Comparison of ENCODE assay signal across 8 mouse cellular contexts in genomic region chr6:87152461-87153230, GRCm38 (mm10). TPM values are rescaled to one million over a fixed set of nuclear protein-coding genes. Genes with fewer than 3 reads are reported as not detected.
DNase-seq lines count a peak whose midpoint lies in the region; ATAC-seq and TF ChIP-seq lines count a peak whose summit lies in the region.

No protein-coding gene starts in this region.

- 0 out of 2 replicates have a peak, but pooled peaks have one; percentile 60 for ATAC-seq in heart, embryonic 13.5 days (ENCODE audit: extremely low read depth, insufficient number of reproducible peaks, low FRiP score, low TSS enrichment)
- ATAC-seq in lung, embryonic 16.5 days (ENCODE audit: low read depth): peak; percentile 78
- no peak; the same call in 1 of the 2 replicates for ATAC-seq in intestine, embryonic 15.5 days
- no peak for ATAC-seq in forebrain, embryonic 13.5 days

- no peak overlapping the region for H3K27ac ChIP-seq in heart, embryonic 13.5 days (replicated peaks)
- no peak overlapping the region for H3K27ac ChIP-seq in lung, embryonic 16.5 days (ENCODE audit: low read length)
- H3K27ac ChIP-seq in thymus, adult 2 months (ENCODE audit: control insufficient read depth, insufficient read depth, low read length): peak overlapping the region; percentile 88
- no peak overlapping the region for H3K27ac ChIP-seq in intestine, embryonic 15.5 days
- H3K27ac ChIP-seq in forebrain, embryonic 13.5 days: no peak overlapping the region

- no peaks in the 10 kb centered on the region for H3K36me3 ChIP-seq in heart, embryonic 13.5 days
- H3K36me3 ChIP-seq in lung, embryonic 16.5 days (ENCODE audit: control insufficient read depth, insufficient read depth, low read length): 0 out of 2 replicates have a peak, but pooled peaks cover 8% of the 10 kb centered on the region
- no peaks in the 10 kb centered on the region for H3K36me3 ChIP-seq in thymus, adult 2 months (ENCODE audit: control insufficient read depth, insufficient read depth, low read length)
- no peaks in the 10 kb centered on the region for H3K36me3 ChIP-seq in intestine, embryonic 15.5 days
- no peaks in the 10 kb centered on the region for H3K36me3 ChIP-seq in forebrain, embryonic 13.5 days (ENCODE audit: poor library complexity, severe bottlenecking)

- WGBS in heart, embryonic 13.5 days: 62% methylated on average over 21 of the region's 21 CpGs
- WGBS in lung, embryonic 16.5 days: 48% methylated on average over 21 of the region's 21 CpGs
- 4% methylated on average over 21 of the region's 21 CpGs for WGBS in thymus, adult 2 months
- WGBS in intestine, embryonic 15.5 days: 68% methylated on average over 21 of the region's 21 CpGs
- WGBS in forebrain, embryonic 13.5 days: 88% methylated on average over 21 of the region's 21 CpGs

- H3K4me3 ChIP-seq in heart, embryonic 13.5 days: no peak overlapping the region
- no peak overlapping the region for H3K4me3 ChIP-seq in lung, embryonic 16.5 days (ENCODE audit: low read length)
- 0 out of 2 replicates have a peak overlapping the region, but pooled peaks have one; percentile 1 for H3K4me3 ChIP-seq in thymus, adult 2 months (ENCODE audit: control insufficient read depth, insufficient read depth, low read length)
- no peak overlapping the region for H3K4me3 ChIP-seq in intestine, embryonic 15.5 days (replicated peaks)
- no peak overlapping the region for H3K4me3 ChIP-seq in forebrain, embryonic 13.5 days

- H3K4me2 ChIP-seq in heart, embryonic 13.5 days: 0 out of 2 replicates have a peak overlapping the region, but pooled peaks have one; percentile 0
- no peak overlapping the region for H3K4me2 ChIP-seq in lung, embryonic 16.5 days (ENCODE audit: low read depth, low read length)
- H3K4me2 ChIP-seq in intestine, embryonic 15.5 days (replicated peaks): no peak overlapping the region
- no peak overlapping the region for H3K4me2 ChIP-seq in forebrain, embryonic 13.5 days

- no peaks in the 10 kb centered on the region for H3K9me3 ChIP-seq in heart, embryonic 13.5 days
- H3K9me3 ChIP-seq in lung, embryonic 16.5 days (ENCODE audit: control insufficient read depth, low read length): no peaks in the 10 kb centered on the region
- H3K9me3 ChIP-seq in intestine, embryonic 15.5 days: no peaks in the 10 kb centered on the region
- H3K9me3 ChIP-seq in forebrain, embryonic 13.5 days (replicated peaks): no peaks in the 10 kb centered on the region

- no peak overlapping the region; the same call in 1 of the 2 replicates for H3K9ac ChIP-seq in heart, embryonic 13.5 days
- H3K9ac ChIP-seq in lung, embryonic 16.5 days (ENCODE audit: low read length): no peak overlapping the region; the same call in 1 of the 2 replicates
- no peak overlapping the region for H3K9ac ChIP-seq in intestine, embryonic 15.5 days
- H3K9ac ChIP-seq in forebrain, embryonic 13.5 days: no peak overlapping the region

- no peak for TF ChIP-seq CTCF in thymus, adult 2 months (IDR thresholded peaks at IDR 0.05; ENCODE audit: borderline replicate concordance, control insufficient read depth, extremely low read depth, insufficient read depth, low read length, poor library complexity)

- peak; percentile 37 for DNase-seq in urinary bladder, postnatal 14 days (ENCODE audit: low spot score)
- no peak for DNase-seq in urinary bladder, postnatal 4 days (ENCODE audit: low spot score in 2 of 2)
- peak; percentile 79 for DNase-seq in thymus, adult 2 months
- no peak for DNase-seq in ovary, postnatal 14 days (ENCODE audit: low spot score)

- H3K4me1 ChIP-seq in heart, embryonic 13.5 days: peaks cover 25% of the 10 kb centered on the region
- H3K4me1 ChIP-seq in lung, embryonic 16.5 days (replicated peaks; ENCODE audit: control insufficient read depth, insufficient read depth, low read length): peaks cover 9% of the 10 kb centered on the region; the same call in 1 of the 2 replicates
- peaks cover 40% of the 10 kb centered on the region for H3K4me1 ChIP-seq in thymus, adult 2 months (replicated peaks; ENCODE audit: control insufficient read depth, insufficient read depth, low read length)
- no peaks in the 10 kb centered on the region for H3K4me1 ChIP-seq in intestine, embryonic 15.5 days (replicated peaks)
- no peaks in the 10 kb centered on the region for H3K4me1 ChIP-seq in forebrain, embryonic 13.5 days

- TF ChIP-seq POLR2A in thymus, adult 2 months (IDR thresholded peaks at IDR 0.05; ENCODE audit: control insufficient read depth, extremely low read depth, insufficient read depth, low read length, poor library complexity): peak; percentile 44; the same call in 1 of the 2 replicates

- no peaks in the 10 kb centered on the region for H3K27me3 ChIP-seq in heart, embryonic 13.5 days (replicated peaks)
- no peaks in the 10 kb centered on the region for H3K27me3 ChIP-seq in lung, embryonic 16.5 days (ENCODE audit: control insufficient read depth, insufficient read depth, low read depth, low read length)
- H3K27me3 ChIP-seq in thymus, adult 2 months (ENCODE audit: control insufficient read depth, insufficient read depth, low read length): no peaks in the 10 kb centered on the region
- no peaks in the 10 kb centered on the region for H3K27me3 ChIP-seq in intestine, embryonic 15.5 days (replicated peaks)
- no peaks in the 10 kb centered on the region for H3K27me3 ChIP-seq in forebrain, embryonic 13.5 days

RNA-seq across cellular contexts. Expression of gene D6Ertd527e, which starts 48.1 kb away (rescaled TPM):
- 0.19 and 0.33 TPM in 2 replicates for polyA plus RNA-seq in heart, embryonic 13.5 days (2015; fragmentation: Nextera tagmentation; extraction: Ambion mirVana)
- polyA plus RNA-seq in lung, embryonic 16.5 days (2015; fragmentation: Nextera tagmentation; extraction: Ambion mirVana): 0.28 and 0.38 TPM in 2 replicates
- polyA plus RNA-seq in thymus, adult 2 months (2012; rRNA removed): 1.1 and 1.4 TPM in 2 replicates
- polyA plus RNA-seq in intestine, embryonic 15.5 days (2015; fragmentation: Nextera tagmentation; extraction: Ambion mirVana): 0.21 and 0.30 TPM in 2 replicates
- polyA plus RNA-seq in forebrain, embryonic 13.5 days (2015; fragmentation: Nextera tagmentation; extraction: Ambion mirVana): 0.14 and 0.18 TPM in 2 replicates

Comparison
In these comparisons a context has a peak if more than half of its experiments do, and no peak if none do; other contexts are left out.
1. DNase-seq: peak in urinary bladder, postnatal 14 days (single experiment) and thymus, adult 2 months (single experiment); none in urinary bladder, postnatal 4 days (0 of 2) and ovary, postnatal 14 days (single experiment).
2. ATAC-seq: peak in heart, embryonic 13.5 days (single experiment) and lung, embryonic 16.5 days (single experiment); none in intestine, embryonic 15.5 days (single experiment) and forebrain, embryonic 13.5 days (single experiment).